Mouse (Mus musculus) embryonic fibroblast, embryonic 13.5 days (primary cell): ENCODE results near the gene Mafg.

Experiments used
- CTCF ChIP-seq: IDR thresholded peaks from 2 replicates; pipeline ENCODE4 v1.5.1; 2011; ENCODE audit warnings: mild to moderate bottlenecking, control low read depth, low read length, moderate library complexity, borderline replicate concordance; ENCODE audit not compliant: insufficient read depth
- POLR2A ChIP-seq: IDR thresholded peaks from 2 replicates; pipeline ENCODE4 v1.6.1; 2011; ENCODE audit warnings: low read depth, mild to moderate bottlenecking, control low read depth, low read length, moderate library complexity

- TF ChIP-seq CTCF (no peak), POLR2A (no peak)
These were observed 21.3 kb upstream of the Mafg start for GRCm38 (mm10) chr11:120654741-120655140.
